Mouse (Mus musculus): ENCODE measurements around the gene Ing2. TPM values are rescaled to one million over a fixed set of nuclear protein-coding genes. Genes with fewer than 3 reads are reported as not detected.
A peak's percentile ranks its signal among the peaks of the same experiment; 100 is the strongest.

Ing2 gene
- polyA plus RNA-seq, 1 experiment from 2014 or later, result 13.3 TPM

DNA sequence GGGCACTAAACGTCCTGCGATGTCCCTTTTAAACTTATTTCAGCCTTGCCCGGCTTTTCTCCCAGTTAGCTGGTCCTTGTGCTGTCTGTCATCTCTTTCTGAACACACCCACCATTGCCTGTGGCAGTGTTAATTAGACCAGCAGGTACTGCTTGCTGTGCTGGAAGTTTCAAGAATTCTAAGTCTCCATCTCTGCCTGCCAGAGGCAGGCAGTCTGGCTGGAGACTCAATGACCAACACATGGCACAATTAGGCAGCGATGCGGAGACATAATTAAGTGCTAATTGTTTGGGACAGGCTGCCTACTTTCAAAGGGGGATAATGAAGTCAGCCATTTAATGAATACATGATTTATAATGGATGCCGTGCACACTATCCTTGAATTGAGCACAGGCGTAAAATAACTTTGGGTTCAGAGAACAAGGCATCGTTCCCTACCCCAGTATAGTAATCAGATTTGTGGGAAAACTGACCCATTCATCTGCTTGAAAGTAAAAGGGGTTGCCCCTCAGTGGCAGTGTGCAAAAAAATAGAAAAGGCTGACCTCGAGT lies 32.8 kb downstream of the Ing2 start:
- 87% methylated on average over 9 of the region's 9 CpGs for WGBS
- no peak overlapping the region for H3K4me3 ChIP-seq (replicated peaks)
- no peaks in the 10 kb centered on the region for H3K4me1 ChIP-seq
- H3K27me3 ChIP-seq (replicated peaks), result no peaks in the 10 kb centered on the region
- no peaks in the 10 kb centered on the region for H3K9me3 ChIP-seq
- no peak overlapping the region for H3K4me2 ChIP-seq
- no peak for ATAC-seq (ENCODE audit: insufficient read depth, low FRiP score, low read depth)
- no peaks in the 10 kb centered on the region for H3K36me3 ChIP-seq
- H3K27ac ChIP-seq, result no peak overlapping the region
- no peak overlapping the region for H3K9ac ChIP-seq

DNA sequence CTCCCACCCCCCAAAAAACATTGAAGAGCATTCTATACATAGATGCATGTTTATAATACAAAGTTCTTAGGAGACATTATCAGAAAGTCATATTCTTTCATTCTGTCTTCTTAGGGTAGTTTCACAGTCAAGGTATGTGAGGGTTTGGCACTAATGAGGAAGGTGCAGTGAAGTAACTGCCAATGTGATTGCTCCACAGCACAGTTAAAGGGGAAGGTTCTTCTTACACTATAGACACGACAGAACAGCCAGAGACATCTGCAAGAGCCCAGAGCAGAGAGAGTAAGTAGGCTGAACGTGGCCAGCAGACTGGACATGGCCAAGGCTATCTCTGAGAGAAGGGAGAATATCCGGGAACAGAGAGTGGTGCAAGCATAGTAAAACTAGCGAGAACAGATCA lies 38.2 kb downstream of the Ing2 start:
- Histone ChIP-seq H3K4me1 (0 out of 2 replicates have a peak, but pooled peaks cover 5% of the 10 kb centered on the region), H3K4me3 (replicated peaks) (no peak overlapping the region), H3K27me3 (replicated peaks) (no peaks in the 10 kb centered on the region), H3K4me2 (no peak overlapping the region), H3K27ac (no peak overlapping the region), H3K9ac (no peak overlapping the region), H3K9me3 (no peaks in the 10 kb centered on the region), H3K36me3 (no peaks in the 10 kb centered on the region)
- ATAC-seq (ENCODE audit: insufficient read depth, low FRiP score, low read depth), result no peak
- WGBS, result 58% methylated on average over 4 of the region's 4 CpGs

DNA sequence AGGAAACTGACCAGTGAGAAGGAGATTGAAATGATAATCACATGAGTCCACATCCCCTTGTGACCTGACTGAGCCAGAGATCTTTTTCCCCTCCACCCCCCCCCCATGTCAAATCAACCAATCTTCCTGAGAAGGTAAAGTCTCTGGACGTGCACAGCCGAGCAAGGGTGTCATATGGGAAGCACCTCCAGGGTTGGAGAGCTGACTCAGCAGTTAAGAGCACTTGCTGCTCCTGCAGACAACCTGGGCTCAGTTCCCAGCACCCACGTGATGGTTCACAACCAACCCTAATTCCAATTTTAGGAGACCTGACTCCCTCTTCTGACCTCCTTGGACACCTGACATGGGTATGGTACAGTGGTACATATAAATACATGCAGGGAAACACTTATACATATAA lies 39.3 kb downstream of the Ing2 start:
- H3K27me3 ChIP-seq (replicated peaks), result no peaks in the 10 kb centered on the region
- no peaks in the 10 kb centered on the region for H3K9me3 ChIP-seq
- no peak overlapping the region for H3K9ac ChIP-seq
- H3K4me1 ChIP-seq, result 0 out of 2 replicates have a peak, but pooled peaks cover 5% of the 10 kb centered on the region
- WGBS, result 78% methylated on average over 3 of the region's 3 CpGs
- ATAC-seq (ENCODE audit: insufficient read depth, low FRiP score, low read depth), result no peak
- no peaks in the 10 kb centered on the region for H3K36me3 ChIP-seq
- H3K27ac ChIP-seq, result no peak overlapping the region
- no peak overlapping the region for H3K4me3 ChIP-seq (replicated peaks)
- no peak overlapping the region for H3K4me2 ChIP-seq

- no peaks in the 10 kb centered on the region for H3K27me3 ChIP-seq (replicated peaks)
- H3K27ac ChIP-seq, result no peak overlapping the region
- no peak overlapping the region for H3K4me3 ChIP-seq (replicated peaks)
- H3K4me1 ChIP-seq, result 0 out of 2 replicates have a peak, but pooled peaks cover 5% of the 10 kb centered on the region
- no peak overlapping the region for H3K9ac ChIP-seq
- no peaks in the 10 kb centered on the region for H3K9me3 ChIP-seq
- WGBS, result 30% methylated on average over 10 of the region's 10 CpGs
- ATAC-seq (ENCODE audit: insufficient read depth, low FRiP score, low read depth), result no peak
- H3K36me3 ChIP-seq, result no peaks in the 10 kb centered on the region
- H3K4me2 ChIP-seq, result peak overlapping the region; percentile 32; the same call in 1 of the 2 replicates
Observed at GRCm38 (mm10) chr8:47634791-47635341, 40.5 kb downstream of the Ing2 start.

DNA sequence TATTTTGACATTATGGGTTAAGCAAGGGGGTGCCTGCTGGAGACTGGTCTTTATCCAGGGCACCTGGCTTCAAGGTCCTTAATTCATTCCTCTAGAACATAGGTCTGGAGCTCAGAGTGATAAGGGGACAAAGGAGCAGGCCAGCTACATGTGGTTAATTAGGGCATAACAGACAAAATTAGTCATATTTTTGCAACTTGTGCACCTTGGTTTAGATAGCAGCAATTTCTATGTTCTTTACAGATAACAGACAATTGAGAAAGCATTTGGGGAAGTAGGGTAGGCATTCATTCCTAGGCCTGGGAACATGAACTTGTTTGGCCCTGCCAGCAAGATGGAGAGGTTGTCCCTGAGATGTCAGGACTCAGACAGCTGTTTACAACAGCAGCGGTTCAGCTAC lies 54.2 kb downstream of the Ing2 start:
- Histone ChIP-seq H3K27ac (no peak overlapping the region), H3K36me3 (no peaks in the 10 kb centered on the region), H3K9ac (no peak overlapping the region), H3K4me1 (no peaks in the 10 kb centered on the region), H3K9me3 (no peaks in the 10 kb centered on the region), H3K4me2 (no peak overlapping the region), H3K4me3 (replicated peaks) (no peak overlapping the region), H3K27me3 (replicated peaks) (no peaks in the 10 kb centered on the region)
- WGBS, result 74% methylated on average over 1 of the region's 1 CpGs
- ATAC-seq (ENCODE audit: insufficient read depth, low FRiP score, low read depth), result no peak

Other genes starting within 250 kb of the Ing2 start
- 11.6 and 13.7 TPM in 2 replicates for gene Stox2, start 229.2 kb downstream of the Ing2 start, polyA plus RNA-seq (2015; fragmentation: Nextera tagmentation; extraction: Ambion mirVana)
- 26.0 and 27.1 TPM in 2 replicates for gene Trappc11, start 142.1 kb downstream of the Ing2 start, polyA plus RNA-seq (2015; fragmentation: Nextera tagmentation; extraction: Ambion mirVana)
- 35.4 and 40.0 TPM in 2 replicates for gene Rwdd4a, start 141.9 kb downstream of the Ing2 start, polyA plus RNA-seq (2015; fragmentation: Nextera tagmentation; extraction: Ambion mirVana)
- 21.4 and 21.6 TPM in 2 replicates for gene Cdkn2aip, start 38.4 kb upstream of the Ing2 start, polyA plus RNA-seq (2015; fragmentation: Nextera tagmentation; extraction: Ambion mirVana)
- gene Cldn24, start 146.6 kb upstream of the Ing2 start, polyA plus RNA-seq (2015; fragmentation: Nextera tagmentation; extraction: Ambion mirVana), result not detected in 2 replicates
- not detected in 2 replicates for gene Cldn22, start 148.9 kb upstream of the Ing2 start, polyA plus RNA-seq (2015; fragmentation: Nextera tagmentation; extraction: Ambion mirVana)